Mouse (Mus musculus) thymus, adult 2 months (tissue): ENCODE measurements around the gene Stap1.

Experiments
- CTCF ChIP-seq: fragments of 200-500 bp; IDR thresholded peaks from 2 replicates; pipeline ENCODE4 v1.5.1; 2012; ENCODE audit warnings: mild to moderate bottlenecking, control low read depth, low read length, moderate library complexity, borderline replicate concordance; ENCODE audit not compliant: control insufficient read depth, poor library complexity, insufficient read depth; ENCODE audit errors: extremely low read depth
- POLR2A ChIP-seq: fragments of 200-500 bp; IDR thresholded peaks from 2 replicates; pipeline ENCODE4 v1.6.1; 2012; ENCODE audit warnings: mild to moderate bottlenecking, low read length, control low read depth, moderate library complexity; ENCODE audit not compliant: control insufficient read depth, poor library complexity, insufficient read depth; ENCODE audit errors: extremely low read depth

DNA sequence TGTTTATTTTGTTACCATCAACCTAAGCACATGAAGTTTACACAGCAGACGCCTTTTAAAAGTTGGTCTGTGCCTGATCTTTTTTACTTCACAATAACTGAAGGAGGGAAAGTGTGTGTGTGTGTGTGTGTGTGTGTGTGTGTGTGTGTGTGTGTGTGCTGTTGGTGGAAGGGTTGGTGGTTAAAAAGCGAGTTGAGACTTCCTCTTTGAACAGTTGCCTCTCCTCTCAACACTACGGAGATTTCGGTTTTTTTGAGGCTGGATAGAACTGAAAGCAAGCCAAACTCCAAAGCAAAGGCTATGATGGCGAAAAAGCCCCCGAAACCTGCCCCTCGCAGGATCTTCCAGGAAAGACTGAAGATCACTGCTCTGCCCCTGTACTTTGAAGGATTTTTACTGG, at the start of gene Stap1:
- TF ChIP-seq CTCF, result no peak
- 0 out of 2 replicates have a peak, but pooled peaks have one; percentile 28 for TF ChIP-seq POLR2A
